Mouse (Mus musculus): ENCODE data around the gene Tmem248. TPM values are rescaled to one million over a fixed set of nuclear protein-coding genes. Genes with fewer than 3 reads are reported as not detected.
A peak's percentile ranks its signal among the peaks of the same experiment; 100 is the strongest.
"Not testable (repeated sequence)": the region's sequence is repeated elsewhere in the genome, so short reads cannot be mapped to it uniquely, and the experiment has no call there.

Tmem248 gene
- total RNA-seq, 2 experiments from 2014 or later, result 39.1 to 40.9 TPM

DNA sequence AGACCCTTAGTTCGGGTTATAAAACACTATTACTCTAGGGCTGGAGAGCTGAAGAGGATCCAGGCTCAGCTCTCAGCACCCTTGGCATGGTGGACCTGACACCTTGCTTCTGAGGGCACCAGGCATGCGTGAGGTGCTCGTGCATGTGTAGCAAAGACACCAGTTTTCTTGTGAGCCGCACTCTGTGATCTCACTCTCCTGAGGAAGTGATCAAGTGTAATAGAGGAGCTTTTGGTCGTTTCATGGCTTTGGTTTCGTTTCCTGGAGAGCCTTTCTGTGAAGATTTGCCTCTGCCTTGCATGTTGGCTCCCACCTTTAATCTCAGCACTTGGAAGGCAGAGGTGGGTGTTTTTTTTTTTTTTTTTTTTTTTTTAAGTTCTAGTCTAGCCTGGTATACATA lies 12.3 kb upstream of the Tmem248 start:
- DNase-seq, result no peak

DNA sequence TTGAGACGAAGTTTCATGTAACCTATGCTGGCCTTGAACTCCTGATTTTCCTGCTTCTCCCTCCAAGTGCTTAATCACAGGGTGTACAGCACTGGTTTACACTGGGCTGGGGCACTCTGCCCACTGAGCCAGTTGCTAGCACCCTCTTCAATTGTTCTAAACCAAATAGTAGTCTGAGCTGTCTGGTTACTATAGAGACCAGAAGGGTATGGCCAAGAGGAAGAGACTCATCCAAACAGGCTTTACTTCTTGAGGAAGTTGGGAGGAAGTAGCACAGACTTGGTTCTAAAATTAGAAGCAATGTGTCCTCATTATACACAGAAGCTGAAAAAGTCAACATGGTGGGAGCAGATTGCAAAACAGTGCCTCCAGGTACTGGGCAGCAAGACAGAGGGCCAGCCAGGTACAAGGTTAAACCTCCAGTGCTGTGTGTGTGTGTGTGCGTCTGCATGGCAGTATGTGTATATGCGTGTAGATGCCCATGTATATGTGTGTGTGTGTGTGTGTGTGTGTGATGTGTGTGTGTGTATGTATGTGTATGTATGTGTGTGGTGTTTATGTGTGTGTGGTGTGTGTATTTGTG lies 11.3 kb upstream of the Tmem248 start:
- no peak for DNase-seq

- no peak for DNase-seq
Measured at GRCm38 (mm10) chr5:130207299-130207698, 9.6 kb upstream of the Tmem248 start.

- DNase-seq, result no peak
Measured at GRCm38 (mm10) chr5:130212956-130213355, 3.9 kb upstream of the Tmem248 start.

DNA sequence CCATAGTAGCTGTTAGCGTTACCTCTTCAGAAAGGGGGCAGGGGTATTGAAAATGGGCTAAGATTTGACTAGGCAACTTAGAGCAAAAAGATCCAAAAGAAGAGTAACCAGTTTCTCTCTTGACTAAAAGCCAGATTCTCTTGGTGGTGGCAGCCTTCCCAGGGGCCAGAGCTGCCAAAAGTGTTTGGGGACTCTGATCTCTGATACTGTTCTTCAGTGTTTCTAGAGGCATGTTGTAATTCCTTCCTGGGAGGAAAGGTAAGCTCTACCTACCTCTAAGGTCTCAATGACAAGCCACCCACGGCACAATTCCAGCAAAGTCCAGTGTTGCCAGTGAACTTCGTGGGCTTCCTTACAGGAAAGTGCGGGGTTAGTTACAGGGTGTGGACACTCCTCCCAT lies 525 bp downstream of the Tmem248 start:
- DNase-seq, result no peak

DNA sequence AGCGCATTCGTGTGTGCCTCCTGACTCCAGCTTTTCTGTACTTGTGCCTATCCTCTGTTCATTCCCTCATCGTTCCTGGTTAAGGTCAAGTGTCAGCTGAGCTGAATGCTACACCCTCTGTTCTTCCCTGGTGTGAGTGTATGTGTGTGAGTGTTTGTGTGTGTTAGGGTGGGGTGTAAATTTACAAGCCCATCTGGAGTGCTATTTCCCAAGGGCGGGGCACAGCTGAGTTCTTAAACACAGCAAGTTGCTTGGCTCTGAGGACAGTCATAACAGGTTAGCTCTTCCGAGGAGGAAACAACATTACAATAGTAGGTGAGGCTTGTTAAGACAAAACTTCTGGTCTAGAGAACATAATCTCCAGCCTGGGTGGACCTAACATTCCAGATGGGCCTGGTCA lies 1.5 kb downstream of the Tmem248 start:
- no peak for DNase-seq

- no peak for DNase-seq
Measured at GRCm38 (mm10) chr5:130221316-130221715, 4.4 kb downstream of the Tmem248 start.

GRCm38 (mm10) chr5:130221760-130222145 lies 4.9 kb downstream of the Tmem248 start:
- DNase-seq, result no peak

DNA sequence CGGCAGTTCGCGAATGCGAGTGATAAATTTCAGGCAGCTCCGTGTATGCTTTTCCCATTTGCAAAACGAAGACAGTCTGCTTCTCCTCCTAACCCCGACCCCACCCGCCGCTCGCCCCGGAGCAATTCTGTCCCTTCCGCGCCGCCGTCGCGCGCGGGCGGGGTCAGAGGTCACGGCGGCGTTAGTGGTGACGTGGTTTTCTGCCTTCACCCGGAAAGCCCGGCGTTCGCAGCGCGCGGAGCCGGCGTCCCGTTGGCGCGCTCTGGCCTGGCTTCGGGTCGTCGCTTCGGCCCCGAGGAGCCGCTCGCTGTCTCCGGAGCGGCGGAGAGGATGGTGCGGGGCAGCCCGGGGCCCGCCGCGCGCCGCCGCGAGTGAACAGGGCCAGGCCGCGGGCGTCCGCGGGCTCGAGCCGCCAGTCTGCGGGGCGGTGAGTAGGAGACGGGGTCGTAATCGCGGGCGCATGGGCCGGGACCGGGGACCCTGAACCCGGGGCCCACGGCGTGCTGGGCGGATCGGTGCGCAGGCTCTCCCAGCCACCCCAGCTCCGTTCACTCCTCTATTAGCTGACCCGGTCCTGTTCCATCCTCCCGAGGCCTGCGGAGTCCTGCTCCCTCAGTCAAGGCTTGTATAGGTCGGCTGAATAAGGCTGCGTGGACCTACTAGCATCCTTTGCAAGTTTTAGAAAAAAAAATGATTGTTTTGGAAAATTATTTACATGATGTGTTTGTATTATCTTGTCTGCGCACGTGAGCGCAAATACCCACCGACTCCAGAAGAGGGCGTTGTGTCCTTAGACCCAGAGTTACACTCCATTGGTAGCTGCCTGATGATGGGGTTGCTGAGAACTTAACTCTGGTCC lies 5.5 kb downstream of the Tmem248 start:
- DNase-seq, result peak; percentile 97

DNA sequence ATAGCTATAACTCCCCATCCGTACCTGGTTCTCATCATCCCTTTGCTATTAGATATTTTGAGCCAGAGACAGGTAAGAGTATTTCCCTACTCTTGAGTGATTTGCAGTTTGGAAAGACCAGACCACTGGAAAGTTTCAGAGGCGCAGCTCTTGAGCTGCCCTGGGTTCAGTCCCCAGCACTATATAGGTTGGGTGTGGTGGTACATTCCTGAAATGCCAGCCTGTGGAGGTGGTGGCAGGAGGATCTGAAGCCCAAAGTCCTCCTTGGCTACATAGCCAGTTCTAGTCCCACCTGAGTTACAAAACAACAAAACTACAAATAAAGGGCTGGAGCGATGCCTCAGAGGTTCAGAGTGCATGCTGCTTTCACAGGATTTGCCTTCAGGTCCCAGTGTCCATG lies 9.9 kb downstream of the Tmem248 start:
- DNase-seq, result no peak

DNA sequence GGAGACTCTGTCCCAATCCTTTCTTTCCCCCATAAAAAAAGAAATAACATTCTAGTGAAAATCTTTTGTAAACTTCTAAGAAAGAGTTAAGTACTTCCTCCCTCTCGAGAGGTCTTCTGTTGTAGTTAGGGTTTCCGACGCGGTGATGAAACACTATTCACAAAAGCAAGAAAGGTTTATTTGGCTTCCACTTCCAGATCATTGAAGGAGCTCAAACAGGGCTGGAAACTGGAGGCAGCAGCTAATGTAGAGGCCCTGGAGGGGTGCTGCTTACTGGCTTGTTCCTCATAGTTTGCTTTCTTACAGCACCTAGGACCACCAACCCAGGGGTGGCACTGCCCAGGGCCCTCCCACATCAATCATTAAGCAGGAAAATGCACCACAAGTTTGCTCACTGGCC lies 11.2 kb downstream of the Tmem248 start:
- no peak for DNase-seq

- no peak for DNase-seq
Measured at GRCm38 (mm10) chr5:130236302-130236701, 19.4 kb downstream of the Tmem248 start.

DNA sequence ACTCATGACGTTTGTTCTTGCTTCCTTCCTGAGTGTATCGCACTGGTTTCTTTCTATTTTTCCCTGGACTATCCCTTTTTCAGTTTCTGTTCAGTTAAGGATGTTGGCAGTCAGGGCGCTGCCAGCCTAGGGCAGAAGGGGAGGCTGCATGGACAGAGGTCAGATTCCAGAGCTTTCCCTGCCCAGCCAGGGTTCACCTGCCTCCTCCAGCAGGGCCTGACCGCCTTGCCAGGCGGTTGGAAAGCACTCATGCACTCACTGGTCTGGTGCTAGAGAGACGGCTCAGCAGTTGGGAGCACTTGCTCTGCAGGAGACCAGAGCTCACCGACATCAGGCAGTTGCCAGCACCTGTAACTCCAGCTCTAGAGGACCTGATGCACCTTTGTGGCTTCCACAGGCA lies 22.4 kb downstream of the Tmem248 start:
- DNase-seq, result no peak

GRCm38 (mm10) chr5:130239856-130240255 lies 23.0 kb downstream of the Tmem248 start:
- no peak for DNase-seq

- DNase-seq, result no peak
Measured at GRCm38 (mm10) chr5:130241426-130241825, 24.5 kb downstream of the Tmem248 start.

- DNase-seq, result no peak
Measured at GRCm38 (mm10) chr5:130247823-130248222, 30.9 kb downstream of the Tmem248 start.

DNA sequence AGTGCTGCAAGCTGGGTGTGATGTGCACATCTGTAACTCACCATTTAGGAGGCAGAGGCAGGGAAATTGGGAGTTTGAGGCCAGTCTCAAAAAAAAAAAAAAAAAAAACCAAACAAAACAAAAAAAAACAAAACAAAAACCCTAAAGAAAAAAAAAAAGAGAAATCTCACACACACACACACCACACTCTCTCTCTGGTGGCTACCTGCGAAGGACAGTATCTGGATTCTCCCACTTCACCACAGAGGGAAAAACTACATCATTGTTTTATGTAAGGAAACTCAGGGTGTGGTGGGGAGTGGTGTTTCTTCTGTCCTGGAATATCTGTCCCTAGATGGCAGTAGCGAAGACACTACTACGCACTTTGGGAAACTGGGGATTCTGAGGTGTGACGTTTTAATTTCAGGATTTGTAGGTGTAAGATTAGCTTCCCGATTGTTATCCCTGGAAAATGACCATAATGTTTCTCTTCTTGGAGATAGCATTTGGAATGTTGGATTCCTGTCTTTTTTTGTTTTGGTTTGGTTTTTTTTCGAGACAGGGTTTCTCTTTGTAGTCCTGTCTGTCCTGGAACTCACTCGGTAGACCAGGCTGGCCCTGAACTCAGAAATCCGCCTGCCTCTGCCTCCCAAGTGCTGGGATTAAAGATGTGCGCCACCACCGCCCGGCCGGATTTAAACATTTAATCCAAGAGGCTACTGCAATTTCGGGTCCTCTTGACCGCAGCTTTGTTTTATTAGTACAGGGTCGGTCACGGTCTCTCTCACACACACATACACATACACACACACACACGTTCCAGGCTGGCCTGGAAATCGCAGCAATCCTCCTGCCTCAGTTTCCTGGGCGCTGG lies 37.5 kb downstream of the Tmem248 start:
- DNase-seq, result peak; percentile 35

DNA sequence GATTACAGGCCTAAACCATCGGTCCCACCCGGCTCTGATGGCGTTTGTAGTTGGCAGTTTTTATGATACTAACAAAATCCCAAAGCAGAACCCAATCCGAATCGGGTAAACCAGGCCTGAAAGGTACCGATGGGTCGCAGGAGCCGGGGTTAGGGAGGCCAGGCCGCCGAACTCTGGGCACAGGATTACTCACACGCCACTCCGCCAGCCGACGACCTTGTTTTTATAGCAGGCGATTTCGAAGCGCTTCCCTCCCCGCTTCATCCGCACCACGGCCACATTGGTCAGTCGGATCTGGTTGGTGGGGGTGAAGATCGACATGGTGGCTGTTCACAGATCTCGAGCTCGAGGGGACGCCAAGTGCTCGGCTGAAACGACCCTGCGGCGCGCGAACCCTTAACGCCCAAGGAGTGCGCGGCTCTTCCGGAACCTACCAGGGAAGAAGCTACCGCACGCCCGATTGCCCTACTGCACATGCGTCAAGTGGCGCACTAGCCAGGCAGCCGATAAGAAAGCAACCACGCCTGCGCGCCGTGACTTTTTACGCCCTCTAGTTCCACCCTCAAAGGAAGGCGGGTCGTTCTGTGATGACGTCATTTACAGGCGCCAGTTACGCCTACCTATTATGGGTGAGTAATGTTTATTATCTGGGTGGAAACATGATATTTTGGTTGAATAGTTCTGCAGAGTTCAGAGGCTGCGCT lies 38.3 kb downstream of the Tmem248 start, which contains the start of the genes Sbds and Tyw1:
TSS of gene Sbds (minus strand) at position 514 of the 704 bp plus-strand sequence.
TSS of gene Tyw1 (plus strand) at position 603 of the 704 bp plus-strand sequence.
- peak; percentile 97 for DNase-seq

DNA sequence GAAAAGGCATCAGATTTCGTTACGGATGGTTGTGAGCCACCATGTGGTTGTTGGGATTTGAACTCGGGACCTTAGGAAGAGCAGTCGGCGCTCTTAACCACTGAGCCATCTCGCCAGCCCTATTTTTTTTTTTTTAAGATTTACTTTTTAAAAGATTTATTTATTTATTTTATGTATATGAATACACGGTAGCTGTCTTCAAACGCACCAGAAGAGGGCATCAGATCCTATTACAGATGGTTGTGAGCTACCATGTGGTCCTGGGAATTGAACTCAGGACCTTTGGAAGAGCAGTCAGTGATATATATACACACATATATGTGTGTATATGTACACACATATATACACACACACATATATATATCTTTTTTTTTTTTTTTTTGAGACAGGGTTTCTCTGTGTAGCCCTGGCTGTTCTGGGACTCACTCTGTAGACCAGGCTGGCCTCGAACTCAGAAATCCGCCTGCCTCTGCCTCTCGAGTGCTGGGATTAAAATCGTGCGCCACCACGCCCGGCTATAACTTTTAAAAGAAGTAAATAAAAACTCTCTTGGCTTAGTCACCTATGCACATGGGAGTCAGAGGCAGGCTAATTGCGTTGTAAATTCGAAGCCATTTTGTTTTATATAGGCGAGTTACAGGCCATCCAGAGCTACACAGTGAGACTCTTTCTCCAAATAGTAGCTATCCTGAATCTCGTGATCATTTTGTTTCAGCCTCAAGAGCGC lies 39.1 kb downstream of the Tmem248 start:
- DNase-seq, result not testable (repeated sequence)

DNA sequence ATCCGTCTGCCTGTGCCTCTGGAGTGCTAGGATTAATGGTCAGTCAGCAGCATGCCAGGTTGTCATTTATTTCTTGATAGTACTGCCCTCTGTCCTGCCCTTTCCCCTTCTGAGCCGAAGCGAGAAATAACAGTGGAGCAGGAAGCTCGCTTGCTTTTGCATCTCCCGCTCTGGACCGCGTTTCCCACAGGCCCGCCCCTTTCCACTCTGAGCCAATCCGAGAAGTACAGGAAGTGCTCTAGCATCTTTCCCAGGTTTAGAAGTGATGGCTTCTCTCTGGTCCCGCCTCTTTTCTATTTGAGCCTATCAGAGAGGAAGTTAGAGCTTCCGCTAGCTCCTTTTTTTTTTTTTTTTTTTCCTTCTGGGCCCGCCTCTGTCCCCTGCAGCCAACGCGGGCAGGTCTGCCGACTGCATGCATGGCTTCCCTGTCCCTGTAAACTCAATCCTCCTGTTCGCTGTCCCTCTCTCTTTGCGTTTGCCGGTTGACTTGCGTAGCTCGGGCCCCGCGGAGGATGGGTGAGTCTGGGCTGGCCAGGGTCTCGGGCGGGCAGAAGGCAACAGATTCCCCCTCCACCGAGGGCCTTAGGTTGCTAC lies 39.9 kb downstream of the Tmem248 start:
- peak; percentile 95 for DNase-seq

- no peak for DNase-seq
Measured at GRCm38 (mm10) chr5:130257303-130257702, 40.4 kb downstream of the Tmem248 start.
